Mouse (Mus musculus) testis, adult 2 months (tissue): ENCODE measurements around the gene Purb.

Source experiments
- CTCF ChIP-seq: fragments of 200-500 bp; IDR thresholded peaks from 2 replicates; pipeline ENCODE4 v1.5.1; 2012; ENCODE audit warnings: low read depth, mild to moderate bottlenecking, inconsistent platforms, low read length, moderate library complexity; ENCODE audit not compliant: control insufficient read depth, insufficient read depth, insufficient replicate concordance
- POLR2A ChIP-seq: fragments of 200-500 bp; IDR thresholded peaks from 2 replicates; pipeline ENCODE4 v1.6.1; 2012; ENCODE audit warnings: low read depth, mild to moderate bottlenecking, inconsistent platforms, low read length, moderate library complexity; ENCODE audit not compliant: control insufficient read depth

DNA sequence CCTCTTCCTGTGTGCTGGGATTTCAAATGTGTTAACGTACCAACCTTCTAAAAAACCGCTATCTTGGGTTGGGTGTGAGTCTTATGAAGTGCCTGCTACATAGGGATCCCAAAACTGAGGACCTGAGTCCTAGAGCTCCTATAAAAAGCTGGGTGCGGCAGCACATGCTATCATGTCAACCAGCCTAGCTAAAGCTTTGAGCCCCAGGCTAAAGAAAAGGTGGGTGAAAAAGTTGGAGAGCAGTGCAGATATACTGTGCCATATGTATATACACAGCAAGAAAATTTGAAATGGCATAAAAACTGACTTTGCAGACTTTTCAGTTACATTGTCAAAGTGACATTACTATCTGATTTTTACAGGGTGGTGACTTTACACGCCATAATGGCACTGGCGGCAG, 57.0 kb downstream of the Purb start:
- TF ChIP-seq CTCF (no peak), POLR2A (no peak)
